Mouse (Mus musculus): ENCODE results near the gene Tenm2. TPM values are rescaled to one million over a fixed set of nuclear protein-coding genes. Genes with fewer than 3 reads are reported as not detected.

The Tenm2 gene
- total and polyA plus RNA-seq, 3 experiments, result not detected

DNA sequence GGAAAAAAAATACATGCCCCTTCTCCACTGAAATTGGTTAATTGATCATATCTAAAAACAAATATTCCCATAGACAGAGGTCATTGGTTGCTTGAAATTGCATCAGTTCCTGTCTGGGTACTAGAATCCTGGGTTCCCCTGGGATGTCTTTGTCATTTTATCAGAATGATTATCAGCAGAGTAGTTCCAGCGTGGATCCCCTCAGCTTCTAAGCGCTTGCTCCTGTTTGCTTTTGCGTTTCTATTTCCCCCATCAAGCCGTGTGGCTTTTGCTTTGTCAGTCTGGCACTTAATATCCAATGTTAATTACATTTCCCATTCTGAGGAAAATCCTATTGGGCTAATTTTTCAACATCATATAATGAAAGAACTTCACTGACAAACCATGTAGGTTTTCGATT is 561.6 kb downstream of the Tenm2 start:
- in situ Hi-C loops (cut with MboI; ENCODE audit: low pct_ligation_motif_present, low pct_unique_long_range_greater_than_20kb, low sequenced_read_pairs) (no loop called here), dilution Hi-C loops (cut with MboI; ENCODE audit: extremely low pct_ligation_motif_present, extremely low pct_unique_long_range_greater_than_20kb, low sequenced_read_pairs) (no loop called here)
- no peak overlapping the region for H3K27ac ChIP-seq (ENCODE audit: insufficient read depth, low read depth)
- no peak for TF ChIP-seq MEF2A (IDR thresholded peaks at IDR 0.05; ENCODE audit: borderline replicate concordance, low read depth, low read length)
- no peak for TF ChIP-seq ELF1 (IDR thresholded peaks at IDR 0.05; ENCODE audit: low read depth, low read length)
- H3K9ac ChIP-seq (ENCODE audit: insufficient read depth, low read depth), result no peak overlapping the region
- no peaks in the 10 kb centered on the region for H3K36me3 ChIP-seq (replicated peaks in 1 of 2; ENCODE audit: control insufficient read depth in 1 of 2, insufficient read depth in 1 of 2, low read length in 1 of 2)
- H3K79me2 ChIP-seq (replicated peaks; ENCODE audit: control insufficient read depth, extremely low read depth, insufficient read depth, poor library complexity, severe bottlenecking), result no peaks in the 10 kb centered on the region
- H3K27me3 ChIP-seq (replicated peaks), result no peaks in the 10 kb centered on the region
- no peaks in the 10 kb centered on the region for H3K4me1 ChIP-seq (ENCODE audit: control insufficient read depth in 1 of 2, insufficient read depth in 2 of 2)
- no peak overlapping the region for H3K4me3 ChIP-seq (replicated peaks in 1 of 3; ENCODE audit: low read depth in 2 of 3, low read length in 2 of 3, poor library complexity in 1 of 3)
- no peak for DNase-seq (ENCODE audit: extremely low read depth)
- peaks cover 78% of the 10 kb centered on the region for H3K9me3 ChIP-seq (replicated peaks; ENCODE audit: low read length)
- no peak overlapping the region for H3K4me2 ChIP-seq (ENCODE audit: insufficient read depth, low read depth, poor library complexity, severe bottlenecking)

- TF ChIP-seq ELF1 (IDR thresholded peaks at IDR 0.05; ENCODE audit: low read depth, low read length) (no peak), IRF4 (IDR thresholded peaks at IDR 0.05; ENCODE audit: low read depth, low read length) (no peak), JUND (conservative IDR thresholded peaks at IDR 0.05; ENCODE audit: low read depth, low read length) (no peak), CHD1 (IDR thresholded peaks at IDR 0.05; ENCODE audit: low read depth, low read length) (no peak), PAX5 (IDR thresholded peaks at IDR 0.05; ENCODE audit: low read length) (no peak), MEF2A (IDR thresholded peaks at IDR 0.05; ENCODE audit: borderline replicate concordance, low read depth, low read length) (no peak)
- H3K4me1 ChIP-seq (ENCODE audit: control insufficient read depth in 1 of 2, insufficient read depth in 2 of 2), result no peaks in the 10 kb centered on the region
- dilution Hi-C loops (cut with MboI; ENCODE audit: extremely low pct_ligation_motif_present, extremely low pct_unique_long_range_greater_than_20kb, low sequenced_read_pairs), result no loop called here
- no peak overlapping the region for H3K4me3 ChIP-seq (replicated peaks in 1 of 3; ENCODE audit: low read depth in 2 of 3, low read length in 2 of 3, poor library complexity in 1 of 3)
- no peak overlapping the region for H3K27ac ChIP-seq (ENCODE audit: insufficient read depth, low read depth)
- no peaks in the 10 kb centered on the region for H3K79me2 ChIP-seq (replicated peaks; ENCODE audit: control insufficient read depth, extremely low read depth, insufficient read depth, poor library complexity, severe bottlenecking)
- no peak for DNase-seq (ENCODE audit: extremely low read depth)
- peaks cover 76% of the 10 kb centered on the region for H3K9me3 ChIP-seq (replicated peaks; ENCODE audit: low read length)
- in situ Hi-C loops (cut with MboI; ENCODE audit: low pct_ligation_motif_present, low pct_unique_long_range_greater_than_20kb, low sequenced_read_pairs), result no loop called here
- no peak overlapping the region for H3K9ac ChIP-seq (ENCODE audit: insufficient read depth, low read depth)
- H3K4me2 ChIP-seq (ENCODE audit: insufficient read depth, low read depth, poor library complexity, severe bottlenecking), result no peak overlapping the region
- H3K36me3 ChIP-seq (replicated peaks in 1 of 2; ENCODE audit: control insufficient read depth in 1 of 2, insufficient read depth in 1 of 2, low read length in 1 of 2), result no peaks in the 10 kb centered on the region
- H3K27me3 ChIP-seq (replicated peaks), result no peaks in the 10 kb centered on the region
Measured at GRCm38 (mm10) chr11:36671196-36671595, 564.6 kb downstream of the Tenm2 start.

DNA sequence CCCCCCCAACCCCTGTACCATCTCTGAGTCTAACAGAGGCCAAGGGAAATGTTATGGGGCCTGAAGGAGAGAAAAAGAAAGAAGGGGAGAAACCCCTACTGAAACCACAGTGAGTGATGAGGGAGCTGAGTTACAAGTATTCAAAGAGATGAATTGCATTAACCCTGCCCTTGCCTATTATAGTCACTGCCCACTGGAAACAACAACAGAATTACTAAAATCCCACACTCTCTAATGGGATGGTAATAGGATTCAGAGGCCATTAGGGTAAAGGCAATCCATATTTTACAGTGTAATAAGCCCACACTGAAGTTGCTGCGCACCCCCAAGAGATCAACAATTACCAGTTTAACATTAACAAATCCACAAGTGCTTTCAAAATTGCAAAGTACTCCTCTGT is 571.7 kb downstream of the Tenm2 start:
- Histone ChIP-seq H3K4me3 (replicated peaks in 1 of 3; ENCODE audit: low read depth in 2 of 3, low read length in 2 of 3, poor library complexity in 1 of 3) (no peak overlapping the region), H3K4me1 (ENCODE audit: control insufficient read depth in 1 of 2, insufficient read depth in 2 of 2) (no peaks in the 10 kb centered on the region), H3K4me2 (ENCODE audit: insufficient read depth, low read depth, poor library complexity, severe bottlenecking) (no peak overlapping the region), H3K9ac (ENCODE audit: insufficient read depth, low read depth) (no peak overlapping the region), H3K79me2 (replicated peaks; ENCODE audit: control insufficient read depth, extremely low read depth, insufficient read depth, poor library complexity, severe bottlenecking) (no peaks in the 10 kb centered on the region), H3K27ac (ENCODE audit: insufficient read depth, low read depth) (no peak overlapping the region), H3K9me3 (replicated peaks; ENCODE audit: low read length) (peaks cover 71% of the 10 kb centered on the region), H3K27me3 (replicated peaks) (no peaks in the 10 kb centered on the region), H3K36me3 (replicated peaks in 1 of 2; ENCODE audit: control insufficient read depth in 1 of 2, insufficient read depth in 1 of 2, low read length in 1 of 2) (no peaks in the 10 kb centered on the region)
- no peak for DNase-seq (ENCODE audit: extremely low read depth)
- in situ Hi-C loops (cut with MboI; ENCODE audit: low pct_ligation_motif_present, low pct_unique_long_range_greater_than_20kb, low sequenced_read_pairs) (no loop called here), dilution Hi-C loops (cut with MboI; ENCODE audit: extremely low pct_ligation_motif_present, extremely low pct_unique_long_range_greater_than_20kb, low sequenced_read_pairs) (no loop called here)
- TF ChIP-seq IRF4 (IDR thresholded peaks at IDR 0.05; ENCODE audit: low read depth, low read length) (no peak), SIN3A (IDR thresholded peaks at IDR 0.05; ENCODE audit: low read length) (no peak), ZKSCAN1 (IDR thresholded peaks at IDR 0.05; ENCODE audit: borderline replicate concordance, low read depth, low read length) (no peak), NRF1 (IDR thresholded peaks at IDR 0.05; ENCODE audit: low read depth, low read length) (no peak)
